Mouse (Mus musculus) mouse embryonic stem cell (cell line): ENCODE results near the gene Tesk1.

Experiments used
- in situ Hi-C, 2 experiments: fragments of 300-500 bp; cut with MboI; formaldehyde crosslinking; loops; 1 replicate in 1 of 2; 3 replicates in 1 of 2; pipeline ENCODE4 v1.14.3; 2019 to 2020; ENCODE audit warnings: low sequenced_read_pairs in 2 of 2, low pct_unique_long_range_greater_than_20kb in 1 of 2, mixed read lengths in 1 of 2; ENCODE audit not compliant: unreplicated experiment in 1 of 2

The Tesk1 gene

DNA sequence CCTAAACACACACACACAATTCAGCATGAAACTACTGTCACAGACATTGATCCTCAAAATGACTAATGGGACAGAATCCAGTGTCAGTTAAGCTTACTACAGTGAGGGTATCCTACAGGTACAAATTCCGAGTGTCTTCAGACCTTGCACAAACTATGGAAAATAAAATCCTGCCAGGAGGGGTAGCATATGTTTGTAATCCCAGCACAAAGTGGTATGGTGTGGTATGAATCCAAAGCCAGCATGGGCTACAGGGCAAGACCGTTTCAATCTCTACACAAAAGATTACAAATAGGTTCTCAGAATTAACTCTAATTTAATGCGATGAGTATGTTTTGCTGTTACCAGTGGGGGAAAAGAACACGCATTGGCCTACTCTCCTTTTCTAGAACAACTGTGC, at the start of gene Tesk1:
Gene Tesk1 (plus strand): TSS at position 301 of the 400 bp plus-strand sequence.
- in situ Hi-C loops, result loop anchor here (5.0 kb wide), 2 partner anchors 36 to 41 kb away; partner anchors contain the start of gene Sit1 (in 1 of the 2)

DNA sequence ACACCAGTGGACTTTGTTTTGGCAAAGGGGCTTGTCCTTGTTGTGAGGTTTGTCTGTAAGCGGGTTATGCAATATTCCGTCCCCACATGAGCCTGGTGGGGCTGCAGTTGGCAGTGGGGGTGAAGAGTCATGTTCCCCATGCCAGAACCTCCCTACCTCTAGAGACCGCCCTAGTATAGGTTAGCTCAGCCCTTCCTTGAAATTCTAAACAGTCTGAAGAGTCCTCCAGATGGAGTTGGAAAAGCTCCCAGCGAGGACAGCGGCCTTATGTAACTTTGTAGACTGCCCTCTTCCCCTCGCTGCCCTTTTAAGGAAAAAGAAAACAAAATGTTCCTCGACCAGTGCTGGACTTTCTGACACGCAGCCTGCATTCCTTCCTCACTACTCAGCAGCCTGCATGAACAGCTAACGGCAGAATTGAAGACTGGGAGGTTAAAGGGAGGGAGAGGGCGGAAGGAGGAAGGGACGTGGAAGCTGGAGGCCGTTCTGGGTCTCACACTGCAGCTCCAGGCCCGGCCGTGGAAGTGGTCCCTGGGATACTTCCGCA, 47.3 kb upstream of the Tesk1 start:
- in situ Hi-C loops, result no loop called here

DNA sequence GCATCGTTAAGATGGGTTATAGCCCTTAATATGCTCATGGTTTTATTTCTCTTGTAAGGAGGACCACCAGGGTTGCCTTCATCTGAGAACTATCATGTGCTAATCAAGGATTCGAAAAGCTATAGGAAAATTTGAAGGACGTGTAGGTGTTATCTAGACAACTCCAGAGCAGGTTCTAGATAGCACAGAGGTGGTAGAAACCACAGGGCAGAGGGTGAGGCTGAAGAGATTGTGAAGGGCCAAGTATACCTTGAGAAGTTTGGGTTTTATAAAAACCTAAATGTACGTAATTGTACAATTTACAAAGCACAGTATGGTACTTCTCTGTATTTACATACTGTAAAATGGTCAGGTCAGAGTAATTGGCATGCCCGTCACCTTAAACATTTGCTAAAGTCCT, 46.6 kb upstream of the Tesk1 start:
- in situ Hi-C loops, result no loop called here

DNA sequence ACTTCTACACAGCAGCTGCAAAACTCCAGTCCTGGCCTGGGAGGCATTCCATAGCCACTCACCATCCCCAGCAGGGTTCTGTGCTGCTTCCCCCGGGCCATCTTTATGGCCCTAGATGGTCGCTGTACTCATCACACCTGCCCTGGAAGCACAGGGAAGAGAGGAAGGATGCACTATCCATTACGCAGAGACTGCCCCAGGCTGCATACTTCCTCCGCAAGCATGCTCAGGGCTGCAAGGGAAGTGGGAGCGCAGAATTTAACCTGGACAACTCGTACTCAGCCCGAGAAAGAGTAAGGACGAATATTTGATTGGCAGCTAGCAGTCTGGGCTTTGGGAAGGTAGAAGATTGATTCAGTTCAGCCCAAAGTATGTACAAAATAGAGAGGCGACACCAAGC, 45.9 kb upstream of the Tesk1 start:
- in situ Hi-C loops, result no loop called here

GRCm38 (mm10) chr4:43396381-43396780, 45.4 kb upstream of the Tesk1 start:
- in situ Hi-C loops, result no loop called here

DNA sequence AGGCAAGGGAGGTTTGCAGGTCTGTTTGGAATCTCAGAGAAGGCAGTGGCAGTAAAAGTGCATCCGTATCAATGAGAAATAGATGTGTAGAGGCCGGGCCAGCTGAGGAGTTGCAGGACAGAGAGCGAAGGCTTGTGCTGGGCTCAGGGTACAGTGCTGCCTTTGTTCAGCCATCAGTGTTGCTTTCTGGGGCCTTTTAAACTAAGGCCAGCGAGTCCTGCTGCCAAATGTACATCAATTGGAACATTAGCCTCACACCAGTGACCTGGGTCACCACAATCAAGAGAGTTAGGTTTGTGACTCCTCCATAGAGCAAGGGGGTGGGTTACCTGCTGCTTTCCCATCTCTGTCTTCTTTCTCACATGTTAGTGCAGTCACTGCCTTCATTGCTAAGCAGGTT, 43.7 kb upstream of the Tesk1 start:
- in situ Hi-C loops, result no loop called here

- in situ Hi-C loops, result no loop called here
Measured at GRCm38 (mm10) chr4:43398829-43399331, 42.9 kb upstream of the Tesk1 start.

GRCm38 (mm10) chr4:43399391-43400131, 42.2 kb upstream of the Tesk1 start:
- in situ Hi-C loops, result no loop called here

- in situ Hi-C loops, result no loop called here
Measured at GRCm38 (mm10) chr4:43400976-43401375, 40.8 kb upstream of the Tesk1 start.

DNA sequence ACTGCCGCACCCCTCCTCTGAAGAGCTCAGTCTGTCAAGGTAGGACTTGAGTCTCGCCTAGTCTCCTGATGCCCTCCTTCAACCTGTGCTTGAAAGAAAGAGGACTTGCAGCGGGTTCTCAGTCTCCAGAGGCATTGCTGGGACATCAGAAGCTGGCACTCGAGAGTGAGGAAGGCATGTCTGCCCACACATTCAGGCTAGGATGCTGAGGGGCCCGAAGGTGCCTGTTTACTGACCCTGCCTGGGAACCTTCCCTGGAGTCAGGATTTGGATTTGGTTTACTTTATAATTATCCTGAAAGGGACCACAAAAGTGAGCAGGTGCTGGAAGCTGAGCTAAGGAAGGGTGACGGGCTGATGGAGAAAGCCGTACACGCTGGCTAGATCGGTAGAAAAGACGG, 40.3 kb upstream of the Tesk1 start:
- in situ Hi-C loops, result no loop called here

GRCm38 (mm10) chr4:43402212-43402611, 39.5 kb upstream of the Tesk1 start:
- in situ Hi-C loops, result no loop called here

DNA sequence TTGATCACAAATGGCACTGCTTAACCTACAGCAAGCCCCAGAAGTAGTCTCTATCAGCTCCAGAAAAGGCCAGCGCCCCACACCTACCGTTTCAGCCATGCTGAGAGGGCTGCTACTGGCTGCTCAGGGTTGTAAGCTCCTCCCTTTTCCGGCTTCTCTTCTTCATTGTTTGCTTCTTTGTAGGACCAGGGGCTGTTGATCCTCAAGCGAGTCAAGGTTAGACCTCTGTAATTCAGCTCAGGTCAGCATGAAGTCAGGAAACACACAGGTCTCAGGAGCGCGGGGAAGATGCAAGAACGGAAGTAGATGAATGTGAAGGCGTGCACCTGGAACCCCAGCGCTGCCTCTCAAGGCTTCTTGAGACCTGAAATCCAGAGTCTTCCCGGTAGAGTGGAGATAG, 37.0 kb upstream of the Tesk1 start:
- in situ Hi-C loops, result no loop called here

DNA sequence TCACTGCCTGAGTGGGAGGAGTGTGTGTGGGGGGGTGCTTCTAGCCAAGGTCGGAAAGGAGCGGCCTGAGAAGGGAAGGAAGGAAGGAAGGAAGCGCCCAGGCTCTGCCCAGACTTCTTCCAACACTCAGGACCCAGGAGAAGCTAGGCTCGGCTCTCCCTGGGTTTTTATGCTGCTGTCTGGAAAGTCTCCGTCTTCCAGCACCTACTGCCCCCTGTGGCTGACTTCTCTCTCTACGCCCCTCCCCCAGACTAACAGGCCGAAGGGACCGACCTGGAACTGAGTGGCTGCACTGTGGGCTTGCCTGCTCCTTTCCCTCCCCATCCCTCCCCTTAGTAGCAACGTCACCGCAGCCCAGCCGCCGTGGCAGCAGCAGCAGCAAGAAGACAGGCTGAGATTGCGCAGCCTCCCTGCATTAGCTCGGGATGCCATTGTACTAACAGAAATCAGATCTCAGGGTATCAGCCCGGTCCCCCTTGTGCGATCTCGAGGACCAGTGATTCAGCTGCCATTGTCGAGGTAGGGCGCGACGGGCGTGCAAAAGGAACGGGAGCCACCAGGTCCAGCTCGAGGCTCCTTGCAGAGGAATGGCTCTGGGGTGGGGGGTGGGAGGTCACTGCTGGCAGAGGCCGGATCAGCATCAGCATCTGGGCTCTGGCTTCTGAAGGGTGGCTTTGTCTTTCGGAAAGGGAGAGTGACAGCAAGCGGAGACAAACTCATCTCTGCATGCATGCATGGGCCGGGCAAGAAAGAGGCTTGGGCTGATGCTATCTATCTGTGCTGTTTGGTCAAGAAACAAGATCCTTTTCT, 35.4 kb upstream of the Tesk1 start:
- in situ Hi-C loops, result no loop called here

- in situ Hi-C loops, result no loop called here
Measured at GRCm38 (mm10) chr4:43407071-43407920, 34.4 kb upstream of the Tesk1 start.

DNA sequence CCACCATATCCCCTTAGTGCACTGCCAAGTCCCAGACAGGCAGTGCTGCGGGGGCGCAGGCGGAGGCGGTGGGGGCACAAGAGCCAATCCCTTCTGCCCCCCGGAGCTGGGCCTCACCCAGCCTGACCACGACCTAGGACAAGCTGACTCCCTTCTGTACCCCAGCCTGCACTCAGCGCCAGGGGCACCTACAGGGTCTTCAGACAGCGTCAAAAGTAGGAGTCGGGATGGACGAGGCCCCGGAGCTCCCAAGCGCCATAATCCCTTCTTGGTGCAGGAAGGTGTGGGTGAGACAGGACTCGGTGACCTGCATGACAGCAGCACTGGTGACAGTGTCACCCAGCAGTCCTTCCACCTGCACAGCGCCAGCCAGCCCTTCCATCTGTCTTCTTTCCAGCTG, 27.0 kb upstream of the Tesk1 start:
- in situ Hi-C loops, result no loop called here

- in situ Hi-C loops, result no loop called here
Measured at GRCm38 (mm10) chr4:43415221-43416070, 26.3 kb upstream of the Tesk1 start.

GRCm38 (mm10) chr4:43416071-43416490, 25.7 kb upstream of the Tesk1 start:
- in situ Hi-C loops, result no loop called here
